24 mouse cellular contexts compared by ENCODE assay signal in genomic region chr11:31524708-31525107, GRCm38 (mm10).
A peak's percentile ranks its signal among the peaks of the same experiment; 100 is the strongest.
DNase-seq lines count a peak whose midpoint lies in the region; ATAC-seq and TF ChIP-seq lines count a peak whose summit lies in the region.
"Had no signal": no experiment of that assay in that cellular context is flagged by ENCODE, and none has a peak within 500 bp of the region (broad histone marks: within the 10 kb centered on the region; RNA-seq: fewer than 3 reads in every experiment).

No protein-coding gene starts in this region.

- H3ac ChIP-seq in myocyte (ENCODE audit: control insufficient read depth, insufficient read length), result no peak overlapping the region

- ATAC-seq in lung, embryonic 14.5 days (ENCODE audit: insufficient read depth), result peak; percentile 41; the same call in 1 of the 2 replicates
- no peak for ATAC-seq in intestine, embryonic 16.5 days
- ATAC-seq: activated CD4-positive, CD25-positive, alpha-beta regulatory T cell, adult 4 months; forebrain, embryonic 13.5 days; forebrain, embryonic 16.5 days had no signal

- H3K36me3 ChIP-seq in heart, embryonic 10.5 days, result no peaks in the 10 kb centered on the region
- H3K36me3 ChIP-seq in lung, embryonic 14.5 days (ENCODE audit: insufficient read depth), result no peaks in the 10 kb centered on the region
- no peaks in the 10 kb centered on the region for H3K36me3 ChIP-seq in myocyte (ENCODE audit: control insufficient read depth, insufficient read depth)
- no peaks in the 10 kb centered on the region for H3K36me3 ChIP-seq in intestine, embryonic 16.5 days (ENCODE audit: control insufficient read depth, insufficient read depth, low read length)
- H3K36me3 ChIP-seq: forebrain, embryonic 10.5 days; G1E; heart, embryonic 13.5 days; hindbrain, embryonic 12.5 days; hindbrain, embryonic 15.5 days had no signal

- TF ChIP-seq POLR2A in lung, adult 2 months (IDR thresholded peaks at IDR 0.05; ENCODE audit: borderline replicate concordance, extremely low read depth, low read depth, low read length), result no peak
- no peak for TF ChIP-seq POLR2A in myocyte (IDR thresholded peaks at IDR 0.05; ENCODE audit: insufficient read length, low read depth)

- no peak overlapping the region for H3K9ac ChIP-seq in lung, embryonic 14.5 days
- no peak overlapping the region for H3K9ac ChIP-seq in intestine, embryonic 16.5 days (ENCODE audit: low read depth, low read length)
- H3K9ac ChIP-seq: forebrain, embryonic 13.5 days; heart, embryonic 13.5 days; hindbrain, embryonic 12.5 days; hindbrain, embryonic 15.5 days had no signal

- 79% methylated on average over 2 of the region's 2 CpGs for WGBS in heart, embryonic 10.5 days
- 66% methylated on average over 2 of the region's 2 CpGs for WGBS in lung, embryonic 14.5 days
- 70% methylated on average over 2 of the region's 2 CpGs for WGBS in lung, adult 2 months
- 78% methylated on average over 2 of the region's 2 CpGs for WGBS in intestine, embryonic 16.5 days

- no peaks in the 10 kb centered on the region for H3K9me3 ChIP-seq in heart, embryonic 10.5 days
- no peaks in the 10 kb centered on the region for H3K9me3 ChIP-seq in lung, embryonic 14.5 days (ENCODE audit: low read depth, low read length)
- H3K9me3 ChIP-seq in intestine, embryonic 16.5 days (ENCODE audit: control insufficient read depth, low read length), result no peaks in the 10 kb centered on the region
- H3K9me3 ChIP-seq: forebrain, embryonic 10.5 days; forebrain, embryonic 13.5 days; G1E; heart, embryonic 13.5 days; hindbrain, embryonic 12.5 days; hindbrain, embryonic 15.5 days had no signal

- DNase-seq in heart, embryonic 10.5 days (ENCODE audit: low spot score), result peak; percentile 60
- no peak for DNase-seq in heart, postnatal 10 days
- DNase-seq in lung, embryonic 14.5 days, result no peak
- DNase-seq in lung, adult 2 months, result no peak
- DNase-seq: adrenal gland, adult 8-10 months; adrenal gland, postnatal 25 days; B cell, adult 2 months; cerebellum, adult 11-12 months; cerebellum, adult 8-10 months; cerebellum, postnatal 10 days; cerebellum, postnatal 36 days; embryo, embryonic 11 days; gastrocnemius, postnatal 10 days; gastrocnemius, postnatal 36 days had no signal

- no peak overlapping the region for H3K4me3 ChIP-seq in heart, embryonic 10.5 days
- H3K4me3 ChIP-seq in lung, embryonic 14.5 days (ENCODE audit: low read depth, low read length), result no peak overlapping the region
- H3K4me3 ChIP-seq in lung, adult 2 months (replicated peaks; ENCODE audit: extremely low read depth, low read depth, low read length), result no peak overlapping the region
- H3K4me3 ChIP-seq in myocyte, result no peak overlapping the region
- H3K4me3 ChIP-seq in intestine, embryonic 16.5 days (ENCODE audit: low read length), result no peak overlapping the region
- H3K4me3 ChIP-seq: forebrain, embryonic 10.5 days; forebrain, embryonic 13.5 days; heart, embryonic 13.5 days; hindbrain, embryonic 12.5 days; hindbrain, embryonic 15.5 days had no signal

- no peaks in the 10 kb centered on the region for H3K27me3 ChIP-seq in heart, embryonic 10.5 days (ENCODE audit: insufficient read depth, poor library complexity, severe bottlenecking)
- no peaks in the 10 kb centered on the region for H3K27me3 ChIP-seq in lung, embryonic 14.5 days (ENCODE audit: insufficient read depth, low read length)
- H3K27me3 ChIP-seq in myocyte (ENCODE audit: control insufficient read depth, insufficient read depth, insufficient read length), result no peaks in the 10 kb centered on the region
- H3K27me3 ChIP-seq in intestine, embryonic 16.5 days (replicated peaks; ENCODE audit: control insufficient read depth, insufficient read depth, low read length), result no peaks in the 10 kb centered on the region
- H3K27me3 ChIP-seq: forebrain, embryonic 13.5 days; heart, embryonic 13.5 days; hindbrain, embryonic 12.5 days; hindbrain, embryonic 15.5 days had no signal

- TF ChIP-seq CTCF in lung, embryonic 14.5 days (IDR thresholded peaks at IDR 0.05; ENCODE audit: low read depth), result no peak
- TF ChIP-seq CTCF in lung, adult 2 months (IDR thresholded peaks at IDR 0.05; ENCODE audit: insufficient read depth, low read length), result no peak

- intact Hi-C loops in heart, postnatal 10 days (cut with DNase I), result no loop called here

- H3K79me2 ChIP-seq in myocyte (ENCODE audit: control insufficient read depth, insufficient read depth), result no peaks in the 10 kb centered on the region

- H3K4me2 ChIP-seq in lung, embryonic 14.5 days, result no peak overlapping the region
- H3K4me2 ChIP-seq in myocyte (ENCODE audit: low read depth), result no peak overlapping the region
- H3K4me2 ChIP-seq in intestine, embryonic 16.5 days (ENCODE audit: low read depth, low read length), result no peak overlapping the region
- H3K4me2 ChIP-seq: forebrain, embryonic 13.5 days; heart, embryonic 13.5 days; hindbrain, embryonic 12.5 days; hindbrain, embryonic 15.5 days had no signal

- H3K27ac ChIP-seq in heart, embryonic 10.5 days, result no peak overlapping the region
- no peak overlapping the region for H3K27ac ChIP-seq in lung, embryonic 14.5 days (ENCODE audit: low read depth)
- H3K27ac ChIP-seq in intestine, embryonic 16.5 days (ENCODE audit: low read length), result no peak overlapping the region
- H3K27ac ChIP-seq: forebrain, embryonic 10.5 days; forebrain, embryonic 13.5 days; hindbrain, embryonic 12.5 days; hindbrain, embryonic 15.5 days had no signal

- peaks cover 13% of the 10 kb centered on the region for H3K4me1 ChIP-seq in heart, embryonic 10.5 days
- no peaks in the 10 kb centered on the region for H3K4me1 ChIP-seq in lung, embryonic 14.5 days (ENCODE audit: insufficient read depth)
- H3K4me1 ChIP-seq in lung, adult 2 months (ENCODE audit: control insufficient read depth, insufficient read depth, low read length), result no peaks in the 10 kb centered on the region
- no peaks in the 10 kb centered on the region for H3K4me1 ChIP-seq in intestine, embryonic 16.5 days (ENCODE audit: control insufficient read depth, insufficient read depth, low read length)
- H3K4me1 ChIP-seq: forebrain, embryonic 10.5 days; forebrain, embryonic 13.5 days; hindbrain, embryonic 12.5 days; hindbrain, embryonic 15.5 days had no signal

TF ChIP-seq in myocyte, 11 proteins besides CTCF, POLR2A, EP300 and RAD21:
- TF ChIP-seq TCF12 (IDR thresholded peaks at IDR 0.05; ENCODE audit: insufficient read depth, poor library complexity, severe bottlenecking) (no peak), CEBPB (IDR thresholded peaks at IDR 0.05; ENCODE audit: insufficient read depth, poor library complexity, severe bottlenecking) (peak; percentile 34; the same call in 1 of the 2 replicates)
